Mouse (Mus musculus) myocyte (in vitro differentiated cells): ENCODE results near the gene Defb19. TPM values are rescaled to one million over a fixed set of nuclear protein-coding genes. Genes with fewer than 3 reads are reported as not detected.

Source experiments
- H3K27me3 ChIP-seq: one replicate; pipeline ENCODE4 v1.6.1; 2011; ENCODE audit not compliant: control insufficient read depth, insufficient read depth, insufficient read length
- H3K36me3 ChIP-seq: one replicate; pipeline ENCODE4 v1.6.1; 2011; ENCODE audit not compliant: control insufficient read depth, insufficient read depth
- H3K4me2 ChIP-seq: one replicate; pipeline ENCODE4 v1.6.1; 2011; ENCODE audit warnings: low read depth, control low read depth
- H3K4me3 ChIP-seq: one replicate; pipeline ENCODE4 v1.5.1; 2011; ENCODE audit warnings: mild to moderate bottlenecking, control low read depth, moderate library complexity
- H3K79me2 ChIP-seq: one replicate; pipeline ENCODE4 v1.6.1; 2011; ENCODE audit not compliant: control insufficient read depth, insufficient read depth
- H3ac ChIP-seq: one replicate; pipeline ENCODE4 v1.6.1; 2011; ENCODE audit not compliant: control insufficient read depth, insufficient read length
- CEBPB ChIP-seq: IDR thresholded peaks from 2 replicates; pipeline ENCODE4 v1.6.1; 2011; ENCODE audit warnings: mild to moderate bottlenecking, moderate library complexity; ENCODE audit not compliant: poor library complexity, insufficient read depth, severe bottlenecking
- E2F4 ChIP-seq: IDR thresholded peaks from one replicate; pipeline ENCODE4 v1.6.1; 2011; ENCODE audit warnings: mild to moderate bottlenecking, control low read depth, moderate library complexity; ENCODE audit not compliant: insufficient read depth
- MAX ChIP-seq: IDR thresholded peaks from one replicate; pipeline ENCODE4 v1.6.1; 2011; ENCODE audit warnings: low read depth, mild to moderate bottlenecking, control low read depth
- MYOD1 ChIP-seq, 3 experiments: IDR thresholded peaks; one replicate each; pipeline ENCODE4 v1.6.1; 2011; ENCODE audit warnings: control low read depth in 2 of 3, low read depth in 2 of 3, mild to moderate bottlenecking in 2 of 3, moderate library complexity in 1 of 3; ENCODE audit not compliant: insufficient read length in 2 of 3, control insufficient read depth in 1 of 3
- MYOG ChIP-seq, 3 experiments: IDR thresholded peaks; one replicate each; pipeline ENCODE4 v1.6.1; 2011; ENCODE audit warnings: control low read depth in 2 of 3, low read depth in 2 of 3, mild to moderate bottlenecking in 2 of 3; ENCODE audit not compliant: insufficient read length in 2 of 3, control insufficient read depth in 1 of 3, insufficient read depth in 1 of 3
- POLR2A ChIP-seq: IDR thresholded peaks from one replicate; pipeline ENCODE4 v1.6.1; 2011; ENCODE audit warnings: low read depth, mild to moderate bottlenecking, control low read depth, moderate library complexity; ENCODE audit not compliant: insufficient read length
- POLR2AphosphoS2 ChIP-seq: IDR thresholded peaks from one replicate; pipeline ENCODE4 v1.6.1; 2011; ENCODE audit warnings: low read depth, control low read depth; ENCODE audit not compliant: insufficient read length
- REST ChIP-seq: IDR thresholded peaks from one replicate; pipeline ENCODE4 v1.6.1; 2011; ENCODE audit warnings: mild to moderate bottlenecking, control low read depth, moderate library complexity; ENCODE audit not compliant: insufficient read depth, insufficient read length
- SRF ChIP-seq: IDR thresholded peaks from one replicate; pipeline ENCODE4 v1.6.1; 2011; ENCODE audit warnings: low read depth; ENCODE audit not compliant: control insufficient read depth, insufficient read length
- TCF12 ChIP-seq: IDR thresholded peaks from one replicate; pipeline ENCODE4 v1.6.1; 2011; ENCODE audit warnings: mild to moderate bottlenecking, control low read depth; ENCODE audit not compliant: poor library complexity, insufficient read depth, severe bottlenecking
- TCF3 ChIP-seq: IDR thresholded peaks from one replicate; pipeline ENCODE4 v1.6.1; 2011; ENCODE audit warnings: low read depth, control low read depth; ENCODE audit not compliant: insufficient read length
- USF1 ChIP-seq: IDR thresholded peaks from one replicate; pipeline ENCODE4 v1.6.1; 2011; ENCODE audit warnings: low read depth, mild to moderate bottlenecking, control low read depth, moderate library complexity
- polyA plus RNA-seq: library from polyadenylated mRNA; unstranded; fragments of >200 nt; fragmentation: generic; extraction: Trizol; gene quantifications from one replicate; pipeline ENCODE4 v1.2.1, GENCODE M21; 2012; ENCODE audit warnings: missing spikeins

The Defb19 gene
- polyA plus RNA-seq, 1 experiment: not detected

DNA sequence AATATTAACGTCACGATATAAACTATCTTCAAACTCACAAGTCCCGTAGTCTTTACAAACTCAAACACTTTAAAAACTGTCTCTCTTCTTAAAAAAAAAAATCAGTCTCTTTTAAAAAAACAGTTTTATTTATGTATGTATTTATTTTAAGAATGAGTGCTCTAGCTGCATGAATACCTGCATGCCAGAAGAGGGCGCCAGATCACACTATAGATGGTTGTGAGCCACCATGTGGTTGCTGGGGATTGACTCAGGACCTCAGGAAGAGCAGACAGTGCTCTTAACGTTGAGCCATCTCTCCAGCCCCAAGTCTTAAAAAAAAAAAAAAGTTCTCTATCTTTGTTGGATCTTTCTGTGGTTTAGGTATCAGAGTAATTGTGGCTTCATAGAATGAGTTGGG lies 37.3 kb upstream of the Defb19 start:
- Histone ChIP-seq H3ac (no peak overlapping the region), H3K36me3 (no peaks in the 10 kb centered on the region), H3K4me3 (no peak overlapping the region), H3K4me2 (no peak overlapping the region), H3K79me2 (no peaks in the 10 kb centered on the region), H3K27me3 (no peaks in the 10 kb centered on the region)
- TF ChIP-seq USF1: no peak
- TF ChIP-seq MYOD1 (IDR thresholded peaks at IDR 0.05; ENCODE audit: control insufficient read depth in 1 of 3, insufficient read length in 2 of 3, low read depth in 2 of 3): no peak
- no peak for TF ChIP-seq TCF3
- no peak for TF ChIP-seq MYOG (IDR thresholded peaks at IDR 0.05; ENCODE audit: control insufficient read depth in 1 of 3, insufficient read depth in 1 of 3, insufficient read length in 2 of 3, low read depth in 2 of 3)
- no peak for TF ChIP-seq SRF
- no peak for TF ChIP-seq REST
- no peak for TF ChIP-seq POLR2AphosphoS2
- TF ChIP-seq MAX: no peak
- no peak for TF ChIP-seq CEBPB
- TF ChIP-seq TCF12: no peak
- TF ChIP-seq POLR2A: no peak
- no peak for TF ChIP-seq E2F4

DNA sequence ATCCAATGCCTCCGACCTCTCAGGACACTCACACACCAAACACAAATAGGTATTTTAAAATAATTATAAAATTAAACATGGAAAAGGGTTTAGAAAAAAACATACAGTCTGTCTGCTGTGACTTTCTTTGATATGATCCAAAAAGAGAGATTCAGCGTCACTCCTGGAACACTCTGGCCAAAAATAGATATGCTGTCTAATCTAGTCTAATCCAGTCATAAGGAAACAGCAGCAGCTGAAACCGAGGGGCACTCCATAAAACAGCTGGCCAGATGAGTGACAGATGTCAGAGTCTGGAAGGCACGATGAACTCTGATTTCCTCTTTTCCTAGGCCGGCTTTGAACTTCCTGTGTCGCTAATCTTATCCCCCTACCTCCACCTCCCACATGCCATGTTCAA lies 36.4 kb upstream of the Defb19 start:
- H3K4me2 ChIP-seq: no peak overlapping the region
- no peaks in the 10 kb centered on the region for H3K79me2 ChIP-seq
- no peak overlapping the region for H3ac ChIP-seq
- H3K36me3 ChIP-seq: no peaks in the 10 kb centered on the region
- H3K4me3 ChIP-seq: no peak overlapping the region
- H3K27me3 ChIP-seq: no peaks in the 10 kb centered on the region
- no peak for TF ChIP-seq MYOD1 (IDR thresholded peaks at IDR 0.05; ENCODE audit: control insufficient read depth in 1 of 3, insufficient read length in 2 of 3, low read depth in 2 of 3)
- no peak for TF ChIP-seq MAX
- no peak for TF ChIP-seq POLR2A
- no peak for TF ChIP-seq POLR2AphosphoS2
- TF ChIP-seq TCF3: no peak
- TF ChIP-seq REST: no peak
- no peak for TF ChIP-seq E2F4
- no peak for TF ChIP-seq TCF12
- TF ChIP-seq CEBPB: no peak
- no peak for TF ChIP-seq USF1
- TF ChIP-seq SRF: no peak
- no peak for TF ChIP-seq MYOG (IDR thresholded peaks at IDR 0.05; ENCODE audit: control insufficient read depth in 1 of 3, insufficient read depth in 1 of 3, insufficient read length in 2 of 3, low read depth in 2 of 3)

DNA sequence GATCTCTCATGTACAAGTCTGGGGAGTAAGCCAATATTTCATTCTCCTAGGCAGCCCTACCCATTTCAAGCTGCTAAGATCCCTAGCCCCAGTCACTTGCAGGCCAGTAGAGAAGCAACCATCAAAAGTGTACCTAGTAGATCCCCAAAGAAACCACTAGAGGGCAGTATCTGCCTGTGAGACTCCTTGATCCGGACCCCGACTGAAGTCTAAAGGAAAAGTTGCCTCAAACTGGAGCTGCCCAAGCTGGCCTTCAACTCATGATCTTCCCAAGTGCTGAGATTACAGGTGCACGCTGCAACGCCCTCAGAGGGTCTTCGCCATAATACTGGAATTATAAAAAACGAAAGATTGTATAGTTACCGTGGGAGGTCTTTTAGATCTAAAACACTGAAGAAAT lies 35.5 kb upstream of the Defb19 start:
- TF ChIP-seq MYOG (IDR thresholded peaks at IDR 0.05; ENCODE audit: control insufficient read depth in 1 of 3, insufficient read depth in 1 of 3, insufficient read length in 2 of 3, low read depth in 2 of 3) (no peak), TCF12 (no peak), POLR2AphosphoS2 (no peak), REST (no peak), MAX (no peak), E2F4 (no peak), CEBPB (no peak), SRF (no peak), POLR2A (no peak)
- no peaks in the 10 kb centered on the region for H3K79me2 ChIP-seq
- no peak overlapping the region for H3K4me3 ChIP-seq
- no peak overlapping the region for H3K4me2 ChIP-seq
- no peak overlapping the region for H3ac ChIP-seq
- no peaks in the 10 kb centered on the region for H3K36me3 ChIP-seq
- no peaks in the 10 kb centered on the region for H3K27me3 ChIP-seq

DNA sequence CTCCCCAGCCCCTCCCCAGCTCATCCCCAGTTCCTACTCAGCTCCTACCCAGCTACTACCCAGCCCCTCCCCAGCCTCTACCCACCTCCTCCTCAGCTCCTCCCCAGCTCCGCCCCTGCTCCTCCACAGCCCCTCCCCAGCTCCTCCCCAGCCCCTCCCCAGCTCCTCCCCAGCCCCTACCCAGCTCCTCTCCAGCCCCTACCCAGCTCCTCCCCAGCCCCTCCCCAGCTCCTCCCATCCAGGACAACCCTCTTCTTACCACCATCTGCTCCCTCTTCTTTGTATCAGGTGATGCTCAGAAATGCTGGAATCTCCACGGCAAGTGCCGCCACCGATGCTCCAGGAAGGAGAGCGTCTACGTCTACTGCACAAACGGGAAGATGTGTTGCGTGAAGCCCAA lies 32.1 kb upstream of the Defb19 start:
- Histone ChIP-seq H3K4me3 (no peak overlapping the region), H3K4me2 (no peak overlapping the region), H3K79me2 (no peaks in the 10 kb centered on the region)

DNA sequence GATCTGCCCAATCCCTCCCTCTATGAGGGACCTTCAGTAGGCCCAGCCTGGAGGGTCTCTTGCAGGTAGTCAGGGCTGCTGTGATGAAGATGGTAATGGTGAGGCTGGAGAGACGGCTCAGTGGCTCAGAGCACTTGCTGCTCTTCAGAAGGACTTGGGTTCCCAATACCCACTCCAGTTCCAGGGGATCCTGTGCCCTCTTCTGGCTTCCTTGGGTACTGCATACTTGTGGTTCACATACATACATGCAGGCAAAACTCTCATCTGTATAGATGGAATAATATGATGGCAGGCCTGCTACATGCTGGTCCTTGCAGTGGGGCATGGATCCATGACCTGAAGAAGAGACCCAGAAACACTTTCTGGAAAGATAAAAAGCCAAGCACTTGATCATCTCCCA lies 28.6 kb upstream of the Defb19 start:
- Histone ChIP-seq H3K4me3 (no peak overlapping the region), H3ac (no peak overlapping the region), H3K27me3 (no peaks in the 10 kb centered on the region), H3K4me2 (no peak overlapping the region), H3K36me3 (no peaks in the 10 kb centered on the region), H3K79me2 (no peaks in the 10 kb centered on the region)
- TF ChIP-seq CEBPB (no peak), MYOG (IDR thresholded peaks at IDR 0.05; ENCODE audit: control insufficient read depth in 1 of 3, insufficient read depth in 1 of 3, insufficient read length in 2 of 3, low read depth in 2 of 3) (no peak), MYOD1 (IDR thresholded peaks at IDR 0.05; ENCODE audit: control insufficient read depth in 1 of 3, insufficient read length in 2 of 3, low read depth in 2 of 3) (no peak), E2F4 (no peak), TCF12 (no peak), TCF3 (no peak), REST (no peak), POLR2AphosphoS2 (no peak), USF1 (no peak), MAX (no peak), SRF (no peak), POLR2A (no peak)

More for the DNA sequence above, 32.1 kb upstream of the Defb19 start:
- no peak overlapping the region for H3ac ChIP-seq
- no peaks in the 10 kb centered on the region for H3K27me3 ChIP-seq
- H3K36me3 ChIP-seq: no peaks in the 10 kb centered on the region
- TF ChIP-seq USF1: no peak
- no peak for TF ChIP-seq MAX
- TF ChIP-seq TCF3: no peak
- TF ChIP-seq POLR2A: no peak
- TF ChIP-seq E2F4: no peak
- no peak for TF ChIP-seq SRF
- no peak for TF ChIP-seq MYOD1 (IDR thresholded peaks at IDR 0.05; ENCODE audit: control insufficient read depth in 1 of 3, insufficient read length in 2 of 3, low read depth in 2 of 3)
- no peak for TF ChIP-seq MYOG (IDR thresholded peaks at IDR 0.05; ENCODE audit: control insufficient read depth in 1 of 3, insufficient read depth in 1 of 3, insufficient read length in 2 of 3, low read depth in 2 of 3)
- TF ChIP-seq POLR2AphosphoS2: no peak
- TF ChIP-seq REST: no peak
- no peak for TF ChIP-seq CEBPB
- no peak for TF ChIP-seq TCF12
